Mouse (Mus musculus) MEL (cell line): Measurements from ENCODE around the gene Nat9.

Experiments
- CTCF ChIP-seq, 3 experiments: IDR thresholded peaks in 2 of 3; conservative IDR thresholded peaks in 1 of 3; 2 replicates each; pipeline ENCODE4 v1.5.1; 2011 to 2012; ENCODE audit warnings: low read length in 3 of 3, low read depth in 2 of 3, mild to moderate bottlenecking in 2 of 3, improper control_type of control experiment in 1 of 3, inconsistent platforms in 1 of 3, mixed read lengths in 1 of 3, moderate library complexity in 1 of 3; ENCODE audit not compliant: control insufficient read depth in 1 of 3, insufficient read depth in 1 of 3, poor library complexity in 1 of 3, severe bottlenecking in 1 of 3
- ELF1 ChIP-seq: IDR thresholded peaks from 2 replicates; pipeline ENCODE4 v1.6.1; 2014; ENCODE audit warnings: low read depth, mild to moderate bottlenecking, inconsistent platforms, low read length, improper control_type of control experiment, moderate library complexity
- EP300 ChIP-seq, 2 experiments: IDR thresholded peaks; 2 replicates each; pipeline ENCODE4 v1.6.1; 2011; ENCODE audit warnings: improper control_type of control experiment in 2 of 2, low read length in 2 of 2, low read depth in 1 of 2, mild to moderate bottlenecking in 1 of 2
- GATA1 ChIP-seq: IDR thresholded peaks from 2 replicates; pipeline ENCODE4 v1.6.1; 2011; ENCODE audit warnings: low read depth, low read length, improper control_type of control experiment
- JUND ChIP-seq: IDR thresholded peaks from 2 replicates; pipeline ENCODE4 v1.6.1; 2011; ENCODE audit warnings: low read depth, mild to moderate bottlenecking, improper control_type of control experiment, low read length
- MAFK ChIP-seq: IDR thresholded peaks from 2 replicates; pipeline ENCODE4 v1.6.1; 2011; ENCODE audit warnings: low read depth, mild to moderate bottlenecking, low read length, improper control_type of control experiment, borderline replicate concordance
- MAX ChIP-seq: IDR thresholded peaks from 2 replicates; pipeline ENCODE4 v1.6.1; 2011; ENCODE audit warnings: low read length, improper control_type of control experiment
- POLR2A ChIP-seq, 2 experiments: IDR thresholded peaks; 2 replicates each; pipeline ENCODE4 v1.6.1; 2011 to 2012; ENCODE audit warnings: low read length in 2 of 2, mild to moderate bottlenecking in 2 of 2, control low read depth in 1 of 2, improper control_type of control experiment in 1 of 2, low read depth in 1 of 2, moderate library complexity in 1 of 2; ENCODE audit not compliant: control insufficient read depth in 1 of 2, insufficient read depth in 1 of 2, poor library complexity in 1 of 2
- SMC3 ChIP-seq: IDR thresholded peaks from 2 replicates; pipeline ENCODE4 v1.6.1; 2011; ENCODE audit warnings: low read depth, low read length, improper control_type of control experiment

DNA sequence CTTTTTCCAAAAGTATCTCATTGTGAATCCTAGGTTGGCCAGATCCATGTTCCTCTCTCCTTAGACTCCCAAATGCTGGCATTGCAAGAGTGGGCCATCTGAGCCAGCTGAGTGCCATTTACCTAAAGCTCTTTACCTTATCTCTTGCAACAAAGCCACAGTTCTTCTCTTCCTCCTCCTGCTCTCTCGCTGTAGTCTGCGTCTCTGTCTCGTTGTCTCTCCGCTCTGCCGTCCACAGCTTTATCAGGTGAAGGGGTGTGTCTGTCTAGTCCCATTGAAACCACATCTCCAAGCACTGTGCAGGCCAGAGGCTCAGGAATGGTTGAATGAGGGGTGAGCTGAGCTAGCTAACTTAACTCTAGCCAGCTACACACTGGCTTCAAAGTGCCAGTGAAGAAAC lies 8.3 kb upstream of the Nat9 start:
- TF ChIP-seq MAFK (no peak), CTCF (IDR thresholded peaks at IDR 0.05 in 2 of 3, conservative IDR thresholded peaks at IDR 0.05 in 1 of 3; ENCODE audit: control insufficient read depth in 1 of 3, insufficient read depth in 1 of 3, low read depth in 2 of 3, low read length in 3 of 3, poor library complexity in 1 of 3, severe bottlenecking in 1 of 3) (no peak), JUND (no peak), ELF1 (no peak), GATA1 (peak; percentile 95), POLR2A (IDR thresholded peaks at IDR 0.05; ENCODE audit: control insufficient read depth in 1 of 2, insufficient read depth in 1 of 2, low read depth in 1 of 2, low read length in 2 of 2, poor library complexity in 1 of 2) (peak in 1 of 2 experiments; percentile 64; a peak in 2 of 4 replicates), SMC3 (no peak; the same call in 1 of the 2 replicates), EP300 (IDR thresholded peaks at IDR 0.05; ENCODE audit: low read depth in 1 of 2, low read length in 2 of 2) (peak; percentile 69 to 84; a peak in 3 of 4 replicates), MAX (no peak)
